Mouse (Mus musculus) ovary, postnatal 10 days (tissue): ENCODE measurements around the gene Kat2b.
"Not testable (repeated sequence)": the region's sequence is repeated elsewhere in the genome, so short reads cannot be mapped to it uniquely, and the experiment has no call there.

Experiments
- DNase-seq: peaks from one replicate; pipeline ENCODE4 v3.0.0; 2022; ENCODE audit warnings: low spot score

Gene Kat2b

DNA sequence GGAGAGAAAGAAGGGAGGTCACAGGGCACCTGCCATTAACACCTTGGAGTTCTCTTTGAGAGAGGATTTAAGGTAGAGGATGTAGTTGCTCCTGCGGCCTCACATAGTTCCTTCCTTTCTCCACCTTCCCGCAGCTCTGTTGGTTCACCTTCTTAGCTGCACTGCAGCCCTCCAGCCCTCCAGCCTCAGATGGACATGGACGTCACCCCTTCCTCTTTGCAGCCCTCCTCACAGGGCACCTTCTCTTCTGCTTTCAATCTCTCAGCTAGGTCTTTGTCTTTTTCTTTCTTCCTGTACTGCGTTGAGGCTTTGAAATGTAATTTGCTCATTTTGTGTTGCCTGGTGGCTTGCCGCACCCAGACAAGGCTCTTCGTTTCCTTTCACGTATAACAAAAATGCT is 36.6 kb downstream of the Kat2b start:
- DNase-seq = not testable (repeated sequence)

DNA sequence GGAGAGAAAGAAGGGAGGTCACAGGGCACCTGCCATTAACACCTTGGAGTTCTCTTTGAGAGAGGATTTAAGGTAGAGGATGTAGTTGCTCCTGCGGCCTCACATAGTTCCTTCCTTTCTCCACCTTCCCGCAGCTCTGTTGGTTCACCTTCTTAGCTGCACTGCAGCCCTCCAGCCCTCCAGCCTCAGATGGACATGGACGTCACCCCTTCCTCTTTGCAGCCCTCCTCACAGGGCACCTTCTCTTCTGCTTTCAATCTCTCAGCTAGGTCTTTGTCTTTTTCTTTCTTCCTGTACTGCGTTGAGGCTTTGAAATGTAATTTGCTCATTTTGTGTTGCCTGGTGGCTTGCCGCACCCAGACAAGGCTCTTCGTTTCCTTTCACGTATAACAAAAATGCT is 39.4 kb downstream of the Kat2b start:
- not testable (repeated sequence) for DNase-seq

DNA sequence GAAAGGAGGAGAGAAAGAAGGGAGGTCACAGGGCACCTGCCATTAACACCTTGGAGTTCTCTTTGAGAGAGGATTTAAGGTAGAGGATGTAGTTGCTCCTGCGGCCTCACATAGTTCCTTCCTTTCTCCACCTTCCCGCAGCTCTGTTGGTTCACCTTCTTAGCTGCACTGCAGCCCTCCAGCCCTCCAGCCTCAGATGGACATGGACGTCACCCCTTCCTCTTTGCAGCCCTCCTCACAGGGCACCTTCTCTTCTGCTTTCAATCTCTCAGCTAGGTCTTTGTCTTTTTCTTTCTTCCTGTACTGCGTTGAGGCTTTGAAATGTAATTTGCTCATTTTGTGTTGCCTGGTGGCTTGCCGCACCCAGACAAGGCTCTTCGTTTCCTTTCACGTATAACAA is 42.3 kb downstream of the Kat2b start:
- not testable (repeated sequence) for DNase-seq

DNA sequence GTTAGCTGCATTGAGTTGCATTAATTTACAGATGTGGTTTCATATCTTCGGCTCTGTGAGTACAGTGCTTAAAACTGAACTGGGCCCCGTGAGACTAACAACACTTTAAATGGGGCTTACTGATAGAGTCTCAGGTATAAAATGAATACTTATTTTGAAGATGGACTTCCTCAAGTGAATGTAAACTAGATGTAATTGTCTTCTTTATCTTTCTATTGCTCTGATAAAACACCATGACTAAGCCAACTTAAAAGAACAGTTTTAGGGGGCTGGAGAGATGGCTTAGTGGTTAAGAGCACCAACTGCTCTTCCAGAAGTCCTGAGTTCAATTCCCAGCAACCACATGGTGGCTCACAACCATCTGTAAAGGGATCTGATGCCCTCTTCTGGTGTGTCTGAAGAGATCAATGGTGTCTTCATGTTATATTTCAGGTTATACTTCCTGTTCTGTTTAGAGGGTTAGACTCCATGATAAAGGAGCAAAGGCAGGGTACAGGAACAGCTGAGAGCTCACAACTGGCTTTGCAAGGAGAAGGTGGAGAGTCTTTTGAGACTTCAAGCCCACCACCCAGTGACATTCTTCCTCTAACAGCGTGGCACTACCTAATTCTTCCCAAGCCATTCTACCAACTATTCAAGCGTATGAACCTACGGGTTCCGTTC is 50.8 kb downstream of the Kat2b start:
- no peak for DNase-seq

DNA sequence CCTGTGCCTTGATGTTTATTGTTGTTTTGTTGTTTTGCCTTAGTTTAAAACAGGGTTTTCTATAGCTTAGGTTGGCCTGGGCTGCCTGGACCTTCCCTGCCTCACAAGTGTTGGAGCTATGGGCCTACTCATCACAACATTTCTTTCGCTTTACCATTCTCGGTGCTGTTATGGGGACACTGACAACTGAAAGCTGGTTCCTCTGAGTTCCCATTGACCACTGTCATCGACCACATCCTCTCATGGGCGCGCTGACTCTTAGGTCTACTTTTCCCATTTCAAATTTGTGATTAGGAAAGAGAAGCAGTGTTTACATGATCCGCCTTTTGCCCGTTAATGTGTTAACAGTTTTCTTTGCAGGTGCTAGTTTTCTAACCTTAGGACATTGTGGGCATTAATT is 51.7 kb downstream of the Kat2b start:
- no peak for DNase-seq

DNA sequence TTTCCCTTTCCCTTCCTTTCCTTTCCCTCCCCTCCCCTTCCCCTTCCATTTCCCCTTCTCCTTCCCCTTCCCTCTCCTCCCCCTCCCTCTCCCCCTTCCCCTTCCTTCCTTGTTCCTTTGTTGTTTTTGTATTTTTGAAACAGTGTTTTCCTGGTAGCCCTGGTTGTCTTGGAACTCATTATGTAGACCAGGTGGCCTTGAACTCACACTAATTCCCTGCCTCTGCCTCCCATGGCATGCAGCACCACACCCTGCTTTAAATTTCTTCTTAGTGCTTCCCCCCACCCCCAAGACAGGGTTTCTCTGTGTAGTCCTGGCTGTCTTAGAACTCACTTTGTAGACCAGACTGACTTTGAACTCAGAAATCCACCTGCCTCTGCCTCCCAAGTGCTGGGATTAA is 52.7 kb downstream of the Kat2b start:
- no peak for DNase-seq

DNA sequence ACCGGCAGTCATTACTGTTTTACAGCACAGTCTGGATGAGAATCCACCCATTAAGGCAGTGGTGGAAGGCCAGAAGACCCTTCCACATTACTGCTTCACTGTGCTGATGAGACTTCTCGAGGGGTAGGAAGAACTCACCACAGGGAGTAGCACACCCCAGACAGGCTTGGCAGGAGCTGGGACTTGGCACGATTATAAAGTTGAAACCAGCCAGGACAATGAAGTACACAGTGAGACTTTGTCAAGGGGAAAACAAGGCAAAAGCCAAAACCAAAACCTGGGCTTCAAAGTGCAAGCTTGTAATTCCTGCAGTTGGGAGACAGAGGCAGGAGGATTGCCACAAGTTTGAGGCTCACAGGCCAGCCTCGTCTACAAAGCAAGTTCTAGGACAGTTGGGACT is 54.0 kb downstream of the Kat2b start:
- DNase-seq = no peak

DNA sequence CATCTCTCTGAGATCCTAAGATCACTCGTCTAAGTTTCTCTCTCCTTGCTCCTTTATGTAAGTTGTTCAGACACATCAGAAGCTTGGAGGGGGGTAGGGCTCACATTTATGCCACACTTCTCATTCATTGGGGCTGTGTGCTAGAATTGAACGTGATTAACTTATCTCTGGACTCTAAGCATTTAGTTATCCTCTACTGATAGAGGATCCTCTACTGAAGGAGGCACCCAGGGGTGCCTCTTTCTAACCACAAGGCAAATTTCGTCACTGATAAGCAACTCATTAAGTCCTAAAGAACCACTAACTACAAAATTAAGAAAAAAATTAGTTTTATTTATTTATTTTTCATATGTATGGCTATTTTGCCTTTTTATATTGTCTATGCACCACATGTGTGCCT is 55.5 kb downstream of the Kat2b start:
- no peak for DNase-seq

DNA sequence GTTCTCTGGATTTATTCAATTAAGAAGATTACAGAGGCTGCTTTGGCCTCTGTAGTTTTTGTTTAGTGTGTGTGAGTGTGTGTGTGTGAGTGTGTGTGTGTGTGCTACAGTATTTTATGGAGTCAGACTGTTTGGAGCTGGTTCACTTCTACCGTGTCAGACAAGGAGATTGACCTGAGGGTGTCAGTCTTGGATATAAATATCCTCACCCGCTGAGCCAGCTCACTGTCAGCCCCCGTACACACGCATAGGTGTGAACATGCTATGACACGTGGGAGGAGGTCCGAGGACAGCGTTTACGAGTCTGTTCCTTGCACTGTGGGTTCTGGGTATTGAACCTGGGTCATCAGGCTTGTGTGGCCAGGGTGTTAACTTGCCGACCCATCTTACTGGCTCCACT is 57.1 kb downstream of the Kat2b start:
- DNase-seq = no peak

DNA sequence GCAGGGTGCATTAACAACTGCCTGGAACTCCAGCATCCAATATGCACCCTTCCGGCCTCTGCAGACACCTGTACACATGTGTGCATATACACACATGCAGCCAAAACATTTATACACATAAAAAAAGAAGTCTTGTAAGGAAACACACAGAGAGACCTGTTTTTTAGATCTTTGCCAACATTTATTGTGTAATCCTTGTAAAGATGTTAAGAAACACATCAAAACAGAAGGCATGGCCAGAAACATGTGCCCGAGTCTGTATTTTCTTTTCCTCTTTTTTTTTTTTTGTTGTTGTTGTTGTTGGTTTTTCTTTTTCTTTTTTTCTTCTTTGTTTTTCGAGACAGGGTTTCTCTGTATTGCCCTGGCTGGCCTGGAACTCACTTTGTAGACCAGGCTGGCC is 59.5 kb downstream of the Kat2b start:
- no peak for DNase-seq

DNA sequence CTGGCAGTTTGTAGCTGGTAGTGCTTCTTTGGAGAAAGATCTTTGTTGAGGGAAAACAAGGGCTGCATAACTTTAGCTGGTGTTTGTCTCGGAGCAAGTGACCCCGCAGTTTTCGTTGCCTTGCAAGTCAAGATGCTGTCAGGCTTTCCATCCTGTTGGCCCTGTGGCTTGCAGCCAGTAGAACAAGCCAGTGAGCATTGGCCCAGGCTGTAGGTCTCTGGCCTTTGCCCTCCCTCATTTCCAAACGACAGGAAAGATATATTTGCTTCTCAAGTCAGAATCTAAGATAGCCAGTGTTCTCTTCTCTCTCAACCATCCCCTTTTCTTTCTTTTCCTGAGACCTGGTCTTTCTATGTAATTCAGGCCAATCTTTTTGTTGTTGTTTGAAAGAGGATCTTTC is 60.8 kb downstream of the Kat2b start:
- DNase-seq = no peak

DNA sequence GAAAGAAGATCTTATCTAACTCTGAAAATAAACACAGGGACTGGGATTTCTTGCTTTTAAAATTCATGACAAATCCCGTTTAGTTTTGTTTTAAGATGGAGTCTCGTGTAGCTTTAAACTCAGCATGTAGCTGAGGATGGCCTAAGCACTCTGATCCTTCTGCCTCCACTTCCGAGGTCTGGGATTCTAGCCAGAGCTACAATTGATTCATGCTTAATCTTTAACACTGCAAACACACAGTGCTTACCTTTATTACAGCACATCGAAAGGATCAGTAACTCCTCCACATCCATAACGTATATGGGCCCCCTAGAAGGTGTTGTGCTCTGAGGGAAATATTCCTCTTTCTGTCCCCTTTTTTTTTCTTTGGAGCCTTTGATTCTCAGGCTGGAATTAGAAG is 61.5 kb downstream of the Kat2b start:
- DNase-seq = no peak

DNA sequence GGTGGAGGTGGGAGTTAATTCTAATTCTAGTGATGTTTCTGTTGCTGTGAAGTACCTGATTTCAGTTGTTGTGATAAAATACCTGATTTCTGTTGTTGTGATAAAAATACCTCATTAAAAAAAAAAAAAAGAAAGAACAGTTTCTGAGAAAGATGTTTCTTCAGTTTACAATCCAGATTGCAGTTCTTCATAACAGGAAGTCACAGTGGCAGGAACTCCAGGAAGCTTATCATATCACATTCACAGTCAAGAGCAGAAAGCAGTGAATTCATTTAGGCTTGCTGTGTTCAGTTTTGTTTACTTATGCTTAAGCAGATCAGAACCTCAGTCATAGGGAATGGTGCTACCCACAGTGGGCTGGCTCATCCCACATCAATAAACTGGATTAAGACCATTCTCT is 64.7 kb downstream of the Kat2b start:
- DNase-seq = no peak

DNA sequence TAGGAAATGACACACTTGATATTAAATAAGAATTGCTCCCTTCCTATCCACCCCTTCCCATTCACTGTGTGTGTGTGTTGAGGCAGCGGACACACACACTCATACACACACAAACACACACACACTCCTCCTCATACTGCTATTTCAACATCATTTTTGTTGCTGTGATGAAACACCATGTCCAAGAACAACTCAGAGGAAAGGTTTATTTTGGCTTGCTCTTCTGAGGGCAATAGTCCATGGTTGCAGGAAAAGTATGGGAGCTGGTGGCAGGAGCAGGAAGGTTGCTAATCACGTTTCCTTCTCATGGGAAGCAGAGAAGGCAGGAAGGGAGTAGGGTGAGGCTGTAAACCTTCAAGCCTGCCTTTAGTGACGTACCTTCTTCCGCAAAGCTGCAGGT is 76.7 kb downstream of the Kat2b start:
- DNase-seq = no peak

DNA sequence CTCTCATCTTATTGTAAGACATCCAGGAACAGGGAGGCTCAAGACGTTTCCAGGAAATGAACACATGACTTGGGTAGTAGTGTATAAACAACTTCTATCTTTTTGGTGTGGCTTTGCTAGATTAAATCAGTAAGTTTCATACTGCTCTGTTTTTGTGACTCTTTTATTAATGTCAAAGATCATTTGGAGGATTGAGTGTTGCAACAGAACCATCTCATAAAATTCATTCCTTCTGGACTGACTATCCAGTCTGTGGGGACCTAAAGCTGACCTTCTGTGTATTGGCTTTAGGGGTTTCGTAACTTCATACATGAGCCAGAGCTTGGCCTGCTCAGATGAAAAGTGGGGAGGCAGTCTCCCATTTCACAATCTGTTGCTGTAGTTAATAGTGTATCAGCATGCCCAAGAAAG is 83.6 kb downstream of the Kat2b start:
- no peak for DNase-seq

DNA sequence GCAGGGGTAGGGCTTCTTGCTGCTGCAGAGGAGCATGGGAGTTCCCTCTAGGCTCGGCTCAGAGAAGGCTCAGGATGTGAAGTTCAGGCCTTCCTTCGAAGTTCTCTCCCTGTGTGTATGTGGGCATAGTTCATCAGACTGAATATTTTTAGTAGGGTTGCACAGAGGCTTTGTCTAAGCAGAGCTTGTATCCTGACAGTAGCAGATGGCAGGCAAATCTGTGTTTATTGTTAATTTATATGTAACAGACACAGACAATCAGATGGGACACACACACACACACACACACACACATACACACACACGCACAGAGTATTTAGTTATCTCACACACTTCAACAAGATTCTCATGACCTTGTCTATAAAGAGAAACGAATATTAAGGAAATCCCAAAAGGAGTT is 87.9 kb downstream of the Kat2b start:
- no peak for DNase-seq

DNA sequence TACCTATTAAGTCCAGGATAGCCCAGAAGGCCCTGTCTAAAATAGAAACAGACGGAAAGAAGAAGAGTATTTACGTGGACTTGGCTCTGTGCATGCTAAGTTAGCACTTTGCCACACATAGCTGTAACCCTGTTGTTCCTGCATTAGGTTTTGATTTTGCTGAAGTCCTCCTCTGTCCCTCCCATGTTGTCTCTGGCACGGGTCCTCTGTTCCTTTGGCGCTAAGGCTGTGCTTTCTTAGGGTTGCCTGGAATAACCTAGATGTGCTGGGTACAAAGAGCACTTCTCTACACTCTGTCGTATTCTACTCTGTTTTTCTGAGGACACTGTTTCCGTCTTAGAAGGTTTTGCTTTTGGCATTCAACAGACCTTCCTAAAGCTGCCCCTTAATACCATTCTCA is 88.4 kb downstream of the Kat2b start:
- no peak for DNase-seq

DNA sequence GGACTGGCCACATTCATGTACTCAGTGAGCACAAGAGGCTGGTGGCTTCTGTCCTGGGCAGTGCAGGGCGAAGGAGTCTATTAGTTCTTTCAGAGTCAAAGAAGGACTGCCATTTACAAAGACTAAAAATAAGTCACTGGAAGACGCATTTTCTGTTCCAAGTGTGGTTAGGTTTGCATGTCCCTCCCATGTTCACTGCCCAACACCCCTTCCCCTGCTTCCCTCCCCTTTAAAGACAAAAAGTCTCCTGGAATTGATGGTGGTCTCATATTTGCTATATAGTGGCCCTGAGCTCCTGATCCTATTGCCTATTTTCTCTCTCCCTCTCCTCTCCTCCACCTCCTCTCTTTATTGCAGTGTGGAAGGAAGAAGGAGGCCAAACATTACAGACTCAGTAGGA is 89.3 kb downstream of the Kat2b start:
- no peak for DNase-seq

DNA sequence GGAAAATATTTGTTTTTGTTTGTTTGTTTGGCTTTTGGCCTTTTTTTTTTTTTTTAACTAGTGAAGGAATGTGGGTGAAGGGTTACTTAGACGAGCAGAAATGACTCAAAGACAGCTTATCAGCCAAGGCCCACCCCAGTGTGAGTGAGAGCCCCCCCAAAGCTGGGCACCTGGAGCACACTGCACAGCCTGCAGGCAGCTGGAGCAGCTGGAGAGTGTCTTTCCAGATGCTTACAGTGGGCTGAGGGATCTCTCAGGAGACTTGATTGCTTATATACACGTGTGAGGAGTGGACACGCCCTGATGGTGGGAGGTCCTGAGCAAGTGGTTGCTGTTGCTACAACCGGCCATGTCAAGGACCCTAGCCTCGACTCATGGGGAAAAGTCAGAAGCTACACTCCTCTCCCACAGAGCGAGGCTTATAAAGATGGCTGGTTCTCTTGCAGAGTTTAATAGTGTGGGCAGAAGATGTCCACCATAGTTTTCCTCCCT is 89.8 kb downstream of the Kat2b start:
- no peak for DNase-seq

DNA sequence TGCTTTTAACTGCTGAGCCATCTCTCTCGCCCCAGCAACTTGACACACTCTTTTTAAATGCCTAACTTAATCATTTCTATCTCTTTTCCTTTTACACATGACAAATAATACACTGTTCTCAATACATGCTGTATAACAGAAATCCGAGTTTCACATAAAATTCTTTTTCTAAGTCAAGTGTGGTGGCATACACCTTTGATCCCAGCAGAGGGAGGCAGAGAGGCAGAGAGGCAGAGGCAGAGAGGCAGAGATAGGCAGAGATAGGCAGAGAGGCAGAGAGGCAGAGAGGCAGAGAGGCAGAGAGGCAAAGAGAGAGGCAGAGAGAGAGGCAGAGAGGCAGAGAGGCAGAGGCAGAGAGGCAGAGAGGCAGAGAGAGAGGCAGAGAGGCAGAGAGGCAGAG is 90.7 kb downstream of the Kat2b start:
- not testable (repeated sequence) for DNase-seq

DNA sequence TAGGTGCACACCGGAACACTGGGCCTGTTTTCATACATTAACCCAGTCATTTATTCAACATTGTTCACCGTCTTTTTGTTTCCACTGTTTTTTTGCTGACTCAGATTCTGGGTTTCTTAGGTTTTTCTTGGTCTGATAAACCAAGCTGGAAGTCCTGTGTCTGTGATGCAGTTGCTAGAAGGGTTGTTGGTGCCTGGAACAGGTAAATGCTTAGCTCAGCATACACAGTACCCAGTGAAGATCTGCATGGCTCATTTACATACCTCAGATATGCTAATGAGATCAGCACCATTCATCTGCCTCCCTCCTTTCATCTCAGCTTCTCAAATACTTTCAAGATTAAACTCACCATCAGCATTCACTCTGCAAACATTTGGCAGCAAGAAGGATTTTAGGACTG is 92.0 kb downstream of the Kat2b start:
- DNase-seq = no peak

DNA sequence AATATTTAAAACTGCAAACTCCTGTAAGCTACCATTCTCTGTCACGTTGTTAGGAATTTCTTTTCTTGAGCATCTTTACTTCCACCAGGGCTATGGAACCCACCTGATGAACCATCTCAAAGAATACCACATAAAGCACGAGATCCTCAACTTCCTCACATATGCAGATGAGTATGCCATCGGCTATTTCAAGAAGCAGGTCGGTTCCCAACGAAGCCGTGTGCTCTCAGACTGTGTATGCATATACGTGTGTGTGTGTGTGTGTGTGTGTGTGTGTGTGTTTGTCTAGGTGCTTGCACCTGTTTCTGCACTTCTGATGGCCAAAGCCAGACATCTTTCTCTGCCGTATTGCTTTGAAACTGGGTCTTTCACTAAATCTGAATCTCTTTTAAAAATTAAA is 92.6 kb downstream of the Kat2b start:
- no peak for DNase-seq

DNA sequence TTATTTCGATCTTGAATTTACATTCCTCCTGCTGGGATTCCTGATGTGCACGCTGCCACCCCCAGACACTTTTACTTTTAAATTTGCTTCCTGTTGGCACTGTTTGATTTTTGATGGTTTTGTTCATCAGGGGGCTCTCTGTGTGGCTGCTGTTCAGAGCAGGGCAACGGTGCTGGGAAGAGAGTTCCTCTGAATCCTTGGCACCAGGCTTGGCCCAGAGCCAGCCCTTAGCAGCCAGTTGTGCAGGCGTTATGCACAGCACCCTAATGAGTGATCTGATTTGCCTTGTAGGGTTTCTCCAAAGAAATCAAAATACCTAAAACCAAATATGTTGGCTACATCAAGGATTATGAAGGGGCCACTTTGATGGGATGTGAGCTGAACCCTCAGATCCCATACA is 93.1 kb downstream of the Kat2b start:
- DNase-seq = no peak

DNA sequence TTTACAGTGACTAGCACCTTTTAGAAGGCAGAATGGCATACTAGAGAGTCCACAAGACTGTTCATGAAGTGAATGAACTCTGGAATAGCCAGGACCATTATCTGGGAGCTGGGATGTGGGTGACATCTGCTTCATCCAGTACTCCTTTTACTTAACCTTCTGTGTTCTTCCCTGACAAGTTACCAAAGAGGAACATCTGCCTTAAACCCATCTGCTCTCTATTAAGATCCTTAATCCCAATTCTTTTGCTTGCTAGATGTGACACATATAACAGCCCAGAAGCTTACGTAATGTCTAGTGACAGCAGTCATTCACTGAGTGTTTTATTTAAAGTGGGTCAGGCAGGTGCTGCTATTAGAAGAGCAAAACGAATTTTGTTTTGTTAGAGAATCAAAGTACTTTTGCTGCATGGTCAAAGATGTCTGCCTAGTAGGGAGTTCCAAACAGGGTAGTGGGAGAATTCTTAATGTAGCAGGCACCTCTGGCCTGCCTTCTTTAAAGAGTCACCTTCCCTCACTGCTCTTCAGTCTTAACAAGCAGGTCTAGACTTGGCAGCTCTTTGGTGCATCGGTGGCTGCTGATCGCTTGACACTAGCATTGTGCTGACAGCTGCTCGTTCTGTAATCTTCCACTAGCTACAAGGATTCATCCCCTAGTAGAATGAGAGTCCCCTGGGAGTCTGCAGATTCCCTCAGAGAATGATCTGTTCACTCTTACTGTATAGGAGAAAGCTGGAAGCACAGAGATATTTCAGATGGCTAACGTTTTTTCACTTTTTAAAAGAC is 94.6 kb downstream of the Kat2b start:
- DNase-seq = no peak
